Mouse (Mus musculus) kidney, adult 2 months (tissue): ENCODE results near the gene Cfl1.

Experiments used
- CTCF ChIP-seq: fragments of 200-500 bp; conservative IDR thresholded peaks from 2 replicates; pipeline ENCODE4 v1.5.1; 2011; ENCODE audit warnings: low read depth, mild to moderate bottlenecking, control low read depth, low read length, moderate library complexity, mixed read lengths; ENCODE audit not compliant: insufficient read depth, insufficient read length
- POLR2A ChIP-seq: fragments of 200-500 bp; IDR thresholded peaks from one replicate; pipeline ENCODE4 v1.6.1; 2011; ENCODE audit warnings: low read depth, low read length, control low read depth

DNA sequence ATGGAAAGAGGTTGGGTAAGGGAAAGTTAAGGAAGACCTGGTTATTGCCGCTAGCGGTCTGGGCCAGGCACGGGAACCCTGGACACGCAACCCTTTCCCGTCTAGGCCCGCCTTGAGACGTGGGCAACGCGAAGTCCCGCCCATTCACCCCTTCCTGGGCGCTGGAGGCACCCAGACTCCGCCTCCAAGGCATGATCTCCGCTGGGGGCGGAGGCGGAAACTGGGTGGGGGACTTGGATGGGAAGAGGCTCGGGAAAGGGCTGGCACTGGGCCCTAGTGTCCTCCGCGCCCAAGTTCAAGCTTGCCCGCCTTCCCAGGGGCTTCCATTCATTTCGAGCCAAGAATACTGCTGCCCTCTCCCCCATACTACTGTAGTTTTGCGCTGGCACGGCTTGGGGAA lies 16.5 kb upstream of the Cfl1 start, which contains the start of gene Efemp2:
- TF ChIP-seq CTCF (no peak), POLR2A (no peak)
